28 mouse cellular contexts compared by ENCODE assay signal in the genomic region with DNA sequence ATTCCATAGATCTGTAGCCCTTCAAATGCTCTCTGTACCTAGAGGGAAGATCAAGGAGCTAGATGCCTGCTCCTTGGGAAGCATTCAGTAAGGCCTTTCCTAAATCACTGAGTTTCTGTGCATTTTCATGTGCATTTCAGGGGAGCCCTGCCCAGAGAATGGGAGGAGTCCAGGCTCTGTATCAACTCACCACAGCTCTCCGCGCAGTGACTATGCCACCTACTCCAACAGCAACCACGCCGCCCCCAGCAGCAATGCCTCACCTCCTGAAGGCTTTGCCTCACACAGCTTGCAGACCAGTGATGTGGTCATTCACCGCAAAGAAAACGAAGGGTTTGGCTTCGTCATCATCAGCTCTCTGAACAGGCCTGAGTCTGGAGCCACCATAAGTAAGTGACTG.
DNase-seq lines count a peak whose midpoint lies in the region; TF ChIP-seq lines count a peak whose summit lies in the region.
"Had no signal": no experiment of that assay in that cellular context is flagged by ENCODE, and none has a peak within 500 bp of the region (broad histone marks: within the 10 kb centered on the region; RNA-seq: fewer than 3 reads in every experiment).

No protein-coding gene starts in this region.

- TF ChIP-seq POLR2A in cortical plate, adult 2 months (IDR thresholded peaks at IDR 0.05; ENCODE audit: extremely low read depth, insufficient read depth, low read length), result no peak

- TF ChIP-seq CTCF in cortical plate, adult 2 months (IDR thresholded peaks at IDR 0.05; ENCODE audit: extremely low read depth, insufficient read depth, low read length), result no peak

- H3K4me1 ChIP-seq in cortical plate, adult 2 months (ENCODE audit: control insufficient read depth, insufficient read depth, low read length), result peaks cover 3% of the 10 kb centered on the region
- H3K4me1 ChIP-seq: embryonic facial prominence, embryonic 12.5 days; forebrain, embryonic 15.5 days; heart, embryonic 12.5 days; hindbrain, embryonic 13.5 days; limb, embryonic 13.5 days; lung, embryonic 15.5 days; neural tube, embryonic 13.5 days; stomach, embryonic 15.5 days had no signal

- H3K27ac ChIP-seq in cortical plate, adult 2 months (ENCODE audit: insufficient read depth, low read length), result peak overlapping the region; percentile 75
- H3K27ac ChIP-seq: embryonic facial prominence, embryonic 12.5 days; forebrain, embryonic 15.5 days; hindbrain, embryonic 13.5 days; limb, embryonic 13.5 days; lung, embryonic 15.5 days; neural tube, embryonic 13.5 days; stomach, embryonic 15.5 days had no signal

- DNase-seq in layer of hippocampus, adult 9-11 months, result peak; percentile 22
- DNase-seq in layer of hippocampus, postnatal 10 days (ENCODE audit: low spot score in 2 of 2), result no peak
- DNase-seq in brain, adult 2 months (ENCODE audit: low read depth, low spot score), result peak; percentile 54
- peak; percentile 47 to 52 for DNase-seq in right cerebral cortex, adult 2 months (ENCODE audit: low spot score in 2 of 2)
- DNase-seq in adrenal gland, postnatal 36 days, result no peak
- DNase-seq in neural tube, embryonic 10.5 days (ENCODE audit: extremely low spot score, low spot score), result no peak
- no peak for DNase-seq in spleen, adult 12 weeks (ENCODE audit: low spot score)
- DNase-seq: adrenal gland, adult 8-10 months; B cell, adult 2 months; cerebellum, adult 11 months; cerebellum, adult 9-10 months; cerebellum, postnatal 36 days; embryo, embryonic 11 days; gastrocnemius, postnatal 10 days; heart, adult 18-20 months; heart, postnatal 4 days; kidney, adult 9 months; kidney, postnatal 25 days; thymus, postnatal 14 days had no signal

- no peak overlapping the region for H3K4me3 ChIP-seq in cortical plate, adult 2 months (ENCODE audit: insufficient read depth, low read length)
- H3K4me3 ChIP-seq: embryonic facial prominence, embryonic 12.5 days; forebrain, embryonic 15.5 days; heart, embryonic 12.5 days; hindbrain, embryonic 13.5 days; limb, embryonic 13.5 days; lung, embryonic 15.5 days; neural tube, embryonic 13.5 days; stomach, embryonic 15.5 days had no signal

Comparison
In these comparisons a context has a peak if more than half of its experiments do, and no peak if none do; other contexts are left out.
1. DNase-seq: peak in layer of hippocampus, adult 9-11 months (single experiment), brain, adult 2 months (single experiment) and right cerebral cortex, adult 2 months (2 of 2); none in layer of hippocampus, postnatal 10 days (0 of 2), adrenal gland, postnatal 36 days (0 of 2), neural tube, embryonic 10.5 days (single experiment) and spleen, adult 12 weeks (single experiment).